Mouse (Mus musculus) left cerebral cortex, postnatal 4 days (tissue): ENCODE measurements around the gene Tsr1. TPM values are rescaled to one million over a fixed set of nuclear protein-coding genes. Genes with fewer than 3 reads are reported as not detected.
A peak's percentile ranks its signal among the peaks of the same experiment; 100 is the strongest.

Experiments used
- DNase-seq: peaks from one replicate; pipeline ENCODE4 v3.0.0-alpha.2; 2022
- intact Hi-C: fragments of 180-260 bp; cut with DNase I; formaldehyde crosslinking; loops from one replicate; pipeline ENCODE4 v1.15.1; 2025
- total RNA-seq, 2 experiments: library from RNA; stranded (reverse); gene quantifications; 2 replicates each; pipeline ENCODE4 v1.2.3; 2021

The Tsr1 gene
- total RNA-seq, 2 experiments from 2014 or later: 37.7 to 42.4 TPM

GRCm38 (mm10) chr11:74896901-74897677 lies 782 bp upstream of the Tsr1 start, which contains the start of gene Sgsm2:
Sgsm2 (minus strand) TSS chr11:74897060.
- intact Hi-C loops: no loop called here
- peak; percentile 68 for DNase-seq

- intact Hi-C loops: no loop called here
- DNase-seq: no peak
These were observed 601 bp downstream of the Tsr1 start for GRCm38 (mm10) chr11:74898517-74898827.

GRCm38 (mm10) chr11:74901555-74901954 lies 3.7 kb downstream of the Tsr1 start:
- DNase-seq: no peak
- intact Hi-C loops: no loop called here

GRCm38 (mm10) chr11:74902416-74902815 lies 4.5 kb downstream of the Tsr1 start:
- DNase-seq: no peak
- intact Hi-C loops: no loop called here

GRCm38 (mm10) chr11:74907850-74908249 lies 10.0 kb downstream of the Tsr1 start:
- no peak for DNase-seq
- intact Hi-C loops: no loop called here

- DNase-seq: peak; percentile 21
- intact Hi-C loops: no loop called here
These were observed 10.9 kb downstream of the Tsr1 start for GRCm38 (mm10) chr11:74908618-74909399.

GRCm38 (mm10) chr11:74909978-74910377 lies 12.1 kb downstream of the Tsr1 start:
- intact Hi-C loops: no loop called here

GRCm38 (mm10) chr11:74912492-74912891 lies 14.6 kb downstream of the Tsr1 start:
- no peak for DNase-seq
- intact Hi-C loops: no loop called here

More at GRCm38 (mm10) chr11:74909978-74910377, 12.1 kb downstream of the Tsr1 start:
- DNase-seq: no peak

GRCm38 (mm10) chr11:74919249-74919648 lies 21.4 kb downstream of the Tsr1 start:
- DNase-seq: no peak
- intact Hi-C loops: no loop called here

GRCm38 (mm10) chr11:74924149-74924548 lies 26.3 kb downstream of the Tsr1 start:
- DNase-seq: peak; percentile 19
- intact Hi-C loops: no loop called here

GRCm38 (mm10) chr11:74925577-74926387 lies 27.9 kb downstream of the Tsr1 start, which contains the start of the genes Smg6 and Srr:
Smg6 (plus strand) TSS chr11:74925823.
Srr (minus strand) TSS chr11:74925948.
- peak; percentile 98 for DNase-seq
- intact Hi-C loops: no loop called here

GRCm38 (mm10) chr11:74926388-74927005 lies 28.6 kb downstream of the Tsr1 start:
- intact Hi-C loops: no loop called here
- no peak for DNase-seq

GRCm38 (mm10) chr11:74927236-74927725 lies 29.4 kb downstream of the Tsr1 start:
- intact Hi-C loops: no loop called here
- DNase-seq: no peak

GRCm38 (mm10) chr11:74929111-74929510 lies 31.2 kb downstream of the Tsr1 start:
- intact Hi-C loops: no loop called here
- no peak for DNase-seq

GRCm38 (mm10) chr11:74930391-74930790 lies 32.5 kb downstream of the Tsr1 start:
- no peak for DNase-seq
- intact Hi-C loops: no loop called here

GRCm38 (mm10) chr11:74946348-74946747 lies 48.5 kb downstream of the Tsr1 start:
- DNase-seq: no peak

GRCm38 (mm10) chr11:74954901-74955300 lies 57.0 kb downstream of the Tsr1 start:
- no peak for DNase-seq
- intact Hi-C loops: no loop called here

More at GRCm38 (mm10) chr11:74946348-74946747, 48.5 kb downstream of the Tsr1 start:
- intact Hi-C loops: loop anchor here (10.0 kb wide), 1 partner anchor 218 kb away; the partner anchor contains the start of gene Hic1

GRCm38 (mm10) chr11:74956006-74956405 lies 58.1 kb downstream of the Tsr1 start:
- intact Hi-C loops: no loop called here

GRCm38 (mm10) chr11:74957600-74957999 lies 59.7 kb downstream of the Tsr1 start:
- intact Hi-C loops: no loop called here
- no peak for DNase-seq

More at GRCm38 (mm10) chr11:74956006-74956405, 58.1 kb downstream of the Tsr1 start:
- DNase-seq: no peak
